Mouse (Mus musculus) mesoderm, embryonic 11.5 days (tissue): Measurements from ENCODE around the gene Adam8.
A peak's percentile ranks its signal among the peaks of the same experiment; 100 is the strongest.

Source experiments
- DNase-seq: peaks from one replicate; pipeline ENCODE4 v3.0.0-alpha.2; 2012; ENCODE audit warnings: low read depth, low spot score

Adam8 gene

DNA sequence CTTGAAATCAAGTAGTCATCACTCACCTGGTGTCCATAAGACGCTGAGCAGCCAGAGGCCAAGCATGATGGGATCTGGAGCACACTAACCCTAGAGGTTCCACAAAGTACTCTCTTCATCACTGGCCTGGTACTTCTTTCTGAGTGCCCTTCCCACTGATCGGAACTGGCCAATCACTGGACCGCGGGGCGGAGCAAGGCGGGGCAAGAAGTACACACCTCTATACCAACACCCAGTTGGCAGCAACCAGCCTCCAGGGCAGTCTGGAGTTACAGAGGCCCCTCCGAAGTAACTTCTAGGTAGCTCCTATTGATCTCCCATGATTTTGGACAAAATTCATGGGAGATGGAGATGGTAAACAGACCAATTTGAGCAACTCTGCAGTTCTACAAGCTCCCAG is at the start of gene Adam8:
TSS of gene Adam8 (minus strand) at position 157 of the 400 bp plus-strand sequence.
- no peak for DNase-seq

- no peak for DNase-seq
Observed at GRCm38 (mm10) chr7:140037171-140037555, 44.8 kb upstream of the Adam8 start.

DNA sequence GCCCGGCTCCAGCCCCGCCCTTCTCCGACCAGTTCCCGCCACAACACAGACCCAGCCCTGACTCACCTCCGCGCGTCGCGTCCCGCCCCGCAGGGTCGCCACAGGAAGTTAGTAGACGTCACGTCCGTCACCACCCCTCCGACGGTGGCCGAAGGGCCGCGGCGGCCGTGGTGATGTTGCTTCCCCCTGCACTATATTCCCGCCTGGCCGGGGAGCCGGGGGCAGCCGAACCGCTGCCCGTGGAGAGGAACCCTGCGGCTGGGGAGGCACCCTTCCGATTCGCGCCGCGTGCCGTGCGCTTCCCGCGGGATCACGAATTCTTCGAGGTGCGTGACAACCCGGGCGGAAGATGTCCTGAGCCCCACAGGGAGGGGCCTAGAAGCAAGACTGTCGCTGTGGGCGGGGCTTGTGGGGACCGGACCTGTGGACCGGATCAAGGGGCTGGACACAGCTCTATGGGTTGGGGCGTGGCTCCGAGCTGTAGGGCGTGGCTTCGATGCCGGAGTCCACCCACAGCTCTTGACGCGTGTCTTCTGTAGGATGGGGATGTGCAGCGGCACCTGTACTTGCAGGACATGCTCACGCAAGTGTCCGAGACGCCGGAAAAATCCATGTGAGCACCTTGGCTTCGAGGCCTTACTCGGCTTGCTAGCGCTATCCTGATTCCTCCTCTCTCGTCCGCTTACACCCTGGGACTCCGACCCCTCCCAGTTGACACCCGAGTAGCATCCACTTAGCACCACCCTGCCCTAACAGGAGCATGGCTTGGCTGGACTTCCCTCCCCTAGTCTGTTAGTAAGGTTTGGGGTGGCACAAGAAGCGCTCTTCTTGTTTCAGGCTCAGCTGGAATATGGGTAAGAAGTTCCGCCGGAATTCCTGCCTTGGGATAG is 44.2 kb upstream of the Adam8 start, which contains the start of the genes Zfp511 and Tubgcp2:
TSS of gene Zfp511 (plus strand) at position 111 of the 890 bp plus-strand sequence.
TSS of gene Tubgcp2 (minus strand) at position 389 of the 890 bp plus-strand sequence.
- peak; percentile 96 for DNase-seq

- no peak for DNase-seq
Observed at GRCm38 (mm10) chr7:140035456-140035855, 43.1 kb upstream of the Adam8 start.

- DNase-seq = no peak
Observed at GRCm38 (mm10) chr7:140033386-140033785, 41.0 kb upstream of the Adam8 start.

DNA sequence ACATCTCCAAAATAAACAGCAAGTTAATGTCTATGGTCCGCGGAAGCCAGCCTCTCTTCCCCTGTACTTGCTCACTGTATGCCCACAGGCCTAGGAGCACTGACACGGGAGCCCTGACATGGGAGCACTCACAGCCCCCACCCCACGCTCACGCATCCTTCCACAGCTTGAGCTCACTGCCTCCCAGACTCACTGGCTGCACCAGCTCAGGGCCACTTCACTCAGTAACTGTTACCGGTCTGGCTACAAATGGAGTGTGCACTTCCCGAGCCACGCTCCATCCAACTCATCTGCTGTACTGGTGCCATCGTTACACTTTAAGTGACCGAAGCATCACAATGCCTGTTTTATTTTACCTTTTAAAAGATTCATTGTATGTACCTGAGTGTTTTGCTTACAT is 40.0 kb upstream of the Adam8 start:
- no peak for DNase-seq

DNA sequence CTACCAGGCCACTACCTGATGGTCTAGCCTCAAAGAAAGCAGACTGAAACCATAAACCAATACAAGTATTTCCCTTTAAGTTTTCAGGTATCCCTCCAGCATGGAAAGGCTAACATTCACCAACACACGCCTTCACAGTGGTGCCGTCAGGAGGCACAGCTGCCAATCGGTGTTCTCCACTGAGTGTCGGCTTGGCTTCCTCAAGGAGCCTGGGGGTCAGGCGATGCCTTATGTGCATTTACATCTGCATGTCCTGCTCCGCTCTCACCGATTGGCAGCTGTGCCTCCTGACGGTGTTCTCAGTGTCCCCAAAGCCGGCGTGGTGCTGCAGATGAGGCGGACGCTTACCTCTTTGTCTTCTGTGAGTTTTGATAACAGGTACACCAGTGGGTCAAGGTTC is 39.4 kb upstream of the Adam8 start:
- no peak for DNase-seq

- DNase-seq = no peak
Observed at GRCm38 (mm10) chr7:140011336-140011735, 19.0 kb upstream of the Adam8 start.

DNA sequence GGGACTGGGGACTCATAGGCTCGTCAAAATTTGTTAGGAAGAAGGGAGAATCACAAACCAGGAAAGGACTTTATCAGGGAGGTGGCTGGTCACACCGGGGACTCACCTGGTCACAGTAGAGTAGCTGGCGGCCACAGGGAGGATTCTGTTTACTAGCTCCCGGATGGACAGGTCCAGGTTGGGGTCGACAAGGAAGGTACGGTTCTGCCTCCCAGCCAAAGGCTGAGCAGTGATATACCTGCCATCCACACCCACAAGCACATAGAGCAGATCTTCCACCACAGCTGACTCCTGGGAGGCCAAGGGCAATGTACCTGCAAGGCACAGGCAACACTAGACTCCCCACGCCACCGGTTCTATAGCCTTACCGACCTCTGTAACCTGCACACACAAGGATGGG is 15.4 kb upstream of the Adam8 start:
- no peak for DNase-seq

DNA sequence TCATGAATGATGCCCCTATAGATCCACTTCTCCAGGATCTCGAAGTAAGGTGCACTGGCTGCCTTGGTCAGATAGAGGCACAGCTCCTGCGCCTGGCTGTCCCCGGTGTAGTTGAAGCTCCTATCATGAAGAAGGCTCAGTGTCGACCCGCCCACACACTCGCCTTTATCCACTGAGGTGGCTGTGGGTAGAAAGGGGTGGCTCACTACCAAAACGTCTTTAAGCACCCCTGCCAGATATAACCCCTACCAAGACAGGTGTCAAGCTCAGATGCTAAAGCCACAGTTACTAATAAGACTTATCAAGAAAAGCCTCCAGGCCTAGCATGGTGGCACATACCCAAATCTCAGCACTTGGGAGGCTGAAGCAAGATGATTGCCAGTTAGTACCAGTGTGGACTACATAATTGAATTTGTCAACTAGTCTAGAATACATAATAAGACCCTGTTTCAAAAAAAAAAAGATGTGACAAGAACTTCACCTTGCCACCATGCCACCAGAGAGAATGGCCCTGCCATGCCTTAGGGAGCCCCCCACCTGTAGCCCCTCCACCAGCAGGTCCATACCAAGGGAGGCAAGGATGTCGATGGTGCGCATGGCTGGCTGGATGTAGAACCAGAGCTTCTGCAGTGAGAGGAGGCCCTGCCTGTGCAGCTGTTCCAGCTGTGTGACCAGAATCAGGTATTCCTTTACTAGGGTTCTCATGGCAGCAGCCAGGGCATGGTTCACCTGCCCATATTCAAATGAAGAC is 14.7 kb upstream of the Adam8 start:
- DNase-seq = no peak

DNA sequence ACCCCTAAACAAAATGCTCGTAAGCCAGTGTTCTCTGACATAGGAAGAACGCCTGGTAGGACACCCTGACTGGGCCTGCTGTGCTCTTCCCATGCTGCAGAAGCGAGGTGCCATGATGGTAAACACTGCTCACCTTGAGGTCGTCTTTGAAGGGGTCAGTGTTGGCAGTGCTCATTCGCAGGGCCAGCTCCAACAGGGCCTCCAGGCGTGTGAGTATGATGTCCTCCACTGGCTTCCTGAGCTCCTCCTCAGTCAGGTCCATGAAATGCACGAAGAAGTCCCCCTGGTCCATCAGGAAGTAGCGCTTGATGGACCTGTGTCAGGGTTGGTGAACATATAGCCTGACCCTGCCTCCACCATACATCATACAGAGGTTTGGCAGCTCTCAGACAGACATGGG is 12.3 kb upstream of the Adam8 start:
- no peak for DNase-seq

GRCm38 (mm10) chr7:140001086-140001740 is 8.9 kb upstream of the Adam8 start:
- no peak for DNase-seq

- DNase-seq = no peak
Observed at GRCm38 (mm10) chr7:139998691-139999350, 6.5 kb upstream of the Adam8 start.

DNA sequence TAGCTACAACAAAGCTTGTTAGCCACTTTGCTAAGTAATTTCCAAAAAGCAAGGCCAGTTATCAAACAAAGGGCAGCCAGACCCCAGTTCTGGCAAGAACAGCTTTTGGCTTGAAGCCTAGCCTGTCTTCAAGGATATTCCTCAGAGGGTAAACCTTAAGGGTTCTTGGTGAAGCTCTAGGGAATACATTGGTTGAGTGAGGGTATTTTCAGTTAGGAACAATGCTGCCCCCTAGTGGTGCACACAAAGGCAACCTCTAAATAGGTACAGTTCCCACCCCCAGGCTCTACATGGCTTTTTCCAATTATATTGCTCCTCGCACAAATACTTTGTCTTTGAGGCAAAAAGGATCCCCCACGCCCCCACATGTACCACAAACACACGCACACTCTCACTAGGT is 2.3 kb upstream of the Adam8 start:
- peak; percentile 77 for DNase-seq

DNA sequence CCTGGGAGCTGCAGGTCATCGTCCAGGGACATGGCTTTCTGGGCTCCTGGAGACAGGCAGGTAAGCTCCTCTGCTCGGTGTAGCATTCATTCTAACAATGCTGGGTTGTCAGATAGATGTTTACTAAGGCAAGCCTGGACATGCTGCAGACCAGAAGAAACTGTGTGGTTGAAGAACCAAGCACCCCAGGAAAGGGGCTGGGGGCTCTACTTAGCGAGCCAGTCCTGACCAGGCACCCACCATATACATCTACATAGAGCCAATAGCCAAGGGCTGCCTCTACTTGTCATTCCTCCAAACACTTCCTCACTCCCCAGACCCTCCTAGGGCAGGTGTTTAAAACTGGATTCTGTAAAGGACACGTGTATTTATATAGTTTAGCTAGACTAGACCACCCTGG is 1.8 kb upstream of the Adam8 start:
- DNase-seq = no peak

GRCm38 (mm10) chr7:139993532-139993931 is 1.2 kb upstream of the Adam8 start:
- no peak for DNase-seq

DNA sequence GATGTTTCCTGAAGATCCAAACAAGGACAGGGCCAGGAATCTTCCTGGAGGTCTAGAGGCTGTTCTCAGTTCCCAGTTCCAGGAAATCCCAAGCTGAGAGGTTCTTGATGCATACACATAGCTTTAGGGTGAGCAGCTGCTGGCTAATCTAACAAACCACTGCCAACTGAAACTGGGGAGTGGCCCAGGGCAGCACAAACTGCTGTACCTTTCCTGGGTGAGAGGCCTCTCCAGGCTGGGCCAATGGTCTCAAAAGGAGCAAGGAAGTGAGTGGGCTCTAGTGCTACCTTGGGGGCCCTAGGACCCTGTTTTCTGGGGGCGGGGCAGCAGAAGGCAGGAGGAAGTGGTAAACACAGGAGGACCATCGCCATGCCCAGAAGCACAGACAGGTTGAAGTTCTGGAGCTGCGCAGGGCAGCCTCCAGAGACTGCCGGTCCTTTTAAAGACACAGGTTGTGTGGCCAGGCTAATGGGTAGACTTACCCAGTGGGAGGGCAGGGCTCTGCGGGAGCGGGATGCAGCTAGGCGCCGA is 1.4 kb downstream of the Adam8 start:
- DNase-seq = no peak

GRCm38 (mm10) chr7:139988272-139988671 is 4.1 kb downstream of the Adam8 start:
- DNase-seq = no peak

- no peak for DNase-seq
Observed at GRCm38 (mm10) chr7:139984505-139984904, 7.9 kb downstream of the Adam8 start.

GRCm38 (mm10) chr7:139982058-139982457 is 10.3 kb downstream of the Adam8 start:
- DNase-seq = no peak

GRCm38 (mm10) chr7:139980778-139981177 is 11.6 kb downstream of the Adam8 start:
- DNase-seq = no peak
